In the genomic region with DNA sequence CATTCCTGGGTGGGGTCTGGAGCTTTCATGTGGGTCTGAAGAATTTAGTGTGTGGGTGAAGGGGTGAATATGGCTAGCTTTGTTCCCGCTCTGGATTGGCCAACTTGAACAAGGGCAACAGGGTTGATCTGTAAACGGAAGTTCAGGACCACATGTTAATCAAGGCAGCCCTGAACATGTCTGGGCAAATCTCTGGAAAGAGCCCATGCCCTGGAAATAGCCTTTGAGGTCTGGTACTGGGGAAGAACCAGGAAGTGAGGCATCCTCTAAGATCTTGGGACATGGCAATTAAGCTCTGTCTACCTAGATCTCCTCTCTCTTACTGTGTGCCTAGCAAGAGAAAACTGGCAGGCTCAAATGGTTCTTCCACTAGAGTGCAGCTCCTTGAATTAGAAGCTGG, we compare ENCODE assay signal across 22 mouse cellular contexts. TPM values are rescaled to one million over a fixed set of nuclear protein-coding genes. Genes with fewer than 3 reads are reported as not detected.
"Had no signal": no experiment of that assay in that cellular context is flagged by ENCODE, and none has a peak within 500 bp of the region (broad histone marks: within the 10 kb centered on the region; RNA-seq: fewer than 3 reads in every experiment).

No protein-coding gene starts in this region.

- H3K36me3 ChIP-seq: midbrain, embryonic 10.5 days; midbrain, embryonic 12.5 days; neural tube, embryonic 13.5 days; neural tube, embryonic 15.5 days had no signal

- H3K27me3 ChIP-seq: midbrain, embryonic 12.5 days; neural tube, embryonic 13.5 days; neural tube, embryonic 15.5 days had no signal

- H3K27ac ChIP-seq: midbrain, embryonic 10.5 days; midbrain, embryonic 12.5 days; neural tube, embryonic 13.5 days; neural tube, embryonic 15.5 days had no signal

- ATAC-seq: midbrain, embryonic 16.5 days had no signal

- H3K4me1 ChIP-seq: neural tube, embryonic 13.5 days; neural tube, embryonic 15.5 days had no signal

- H3K4me3 ChIP-seq: midbrain, embryonic 10.5 days; midbrain, embryonic 12.5 days; myocyte; neural tube, embryonic 13.5 days; neural tube, embryonic 15.5 days had no signal

- DNase-seq: lung, adult 18-20 months; lung, embryonic 14.5 days; lung, postnatal 10 days; lung, postnatal 4 days; midbrain, embryonic 14.5 days; retina, postnatal 1 day; right cerebral cortex, adult 18-20 months; right cerebral cortex, postnatal 25 days; right cerebral cortex, postnatal 4 days; spleen, adult 18-20 months; thymus, adult 18-20 months; thymus, postnatal 14 days; thymus, postnatal 4 days had no signal

- H3K9ac ChIP-seq: lung, embryonic 14.5 days; midbrain, embryonic 12.5 days; neural tube, embryonic 13.5 days; neural tube, embryonic 15.5 days had no signal

- H3K9me3 ChIP-seq: midbrain, embryonic 10.5 days; midbrain, embryonic 12.5 days; neural tube, embryonic 13.5 days; neural tube, embryonic 15.5 days had no signal

RNA-seq across cellular contexts. Expression of gene Cd70, which starts 27.7 kb away (rescaled TPM):
- polyA plus RNA-seq: lung, embryonic 14.5 days; lung, embryonic 16.5 days; midbrain, embryonic 10.5 days; myocyte; small intestine, adult 2 months; stomach, embryonic 14.5 days had no signal
